Mouse (Mus musculus) kidney, adult 11 months (tissue): ENCODE results near the gene Acbd3.

Experiments used
- DNase-seq: peaks from one replicate; pipeline ENCODE4 v3.0.0; 2022

The Acbd3 gene

GRCm38 (mm10) chr1:180725704-180726179, at the start of gene Acbd3:
TSS of gene Acbd3 (plus strand) at chr1:180726043.
- DNase-seq = peak; percentile 88

- no peak for DNase-seq
These were observed 34.6 kb upstream of the Acbd3 start for GRCm38 (mm10) chr1:180691284-180691683.

GRCm38 (mm10) chr1:180696626-180697352, 29.1 kb upstream of the Acbd3 start, which contains the start of gene Mixl1:
TSS of gene Mixl1 (minus strand) at chr1:180697034.
- DNase-seq = no peak

- DNase-seq = no peak
These were observed 27.8 kb upstream of the Acbd3 start for GRCm38 (mm10) chr1:180698063-180698462.

GRCm38 (mm10) chr1:180703400-180703799, 22.4 kb upstream of the Acbd3 start:
- no peak for DNase-seq

GRCm38 (mm10) chr1:180707368-180707767, 18.5 kb upstream of the Acbd3 start:
- DNase-seq = no peak

- DNase-seq = no peak
These were observed 18.0 kb upstream of the Acbd3 start for GRCm38 (mm10) chr1:180707813-180708212.

- no peak for DNase-seq
These were observed 16.7 kb upstream of the Acbd3 start for GRCm38 (mm10) chr1:180708935-180709776.

GRCm38 (mm10) chr1:180718756-180719155, 7.1 kb upstream of the Acbd3 start:
- DNase-seq = no peak

GRCm38 (mm10) chr1:180719483-180719882, 6.4 kb upstream of the Acbd3 start:
- no peak for DNase-seq

GRCm38 (mm10) chr1:180719951-180720689, 5.7 kb upstream of the Acbd3 start:
- peak; percentile 71 for DNase-seq

GRCm38 (mm10) chr1:180722608-180723007, 3.2 kb upstream of the Acbd3 start:
- DNase-seq = no peak

- no peak for DNase-seq
These were observed 2.1 kb upstream of the Acbd3 start for GRCm38 (mm10) chr1:180723701-180724238.

- no peak for DNase-seq
These were observed 340 bp downstream of the Acbd3 start for GRCm38 (mm10) chr1:180726183-180726582.

GRCm38 (mm10) chr1:180729231-180729630, 3.4 kb downstream of the Acbd3 start:
- no peak for DNase-seq

GRCm38 (mm10) chr1:180747827-180748226, 22.0 kb downstream of the Acbd3 start:
- DNase-seq = no peak

- no peak for DNase-seq
These were observed 26.3 kb downstream of the Acbd3 start for GRCm38 (mm10) chr1:180752115-180752514.

GRCm38 (mm10) chr1:180754376-180754775, 28.5 kb downstream of the Acbd3 start:
- no peak for DNase-seq

- no peak for DNase-seq
These were observed 30.9 kb downstream of the Acbd3 start for GRCm38 (mm10) chr1:180756711-180757110.

GRCm38 (mm10) chr1:180757252-180757955, 31.6 kb downstream of the Acbd3 start:
- no peak for DNase-seq

GRCm38 (mm10) chr1:180757956-180758520, 32.2 kb downstream of the Acbd3 start:
- peak; percentile 71 for DNase-seq

- DNase-seq = no peak
These were observed 36.3 kb downstream of the Acbd3 start for GRCm38 (mm10) chr1:180762180-180762579.
